26 mouse cellular contexts compared by ENCODE assay signal in genomic region chr7:78909026-78909425, GRCm38 (mm10).
"Had no signal": no experiment of that assay in that cellular context is flagged by ENCODE, and none has a peak within 500 bp of the region (broad histone marks: within the 10 kb centered on the region; RNA-seq: fewer than 3 reads in every experiment).

No protein-coding gene starts in this region.

- H3K27me3 ChIP-seq: heart, embryonic 12.5 days; hindbrain, embryonic 12.5 days; kidney, embryonic 15.5 days; limb, embryonic 12.5 days had no signal

- H3K4me2 ChIP-seq: heart, embryonic 12.5 days; hindbrain, embryonic 12.5 days; hindbrain, embryonic 14.5 days; kidney, embryonic 15.5 days; limb, embryonic 12.5 days; liver, embryonic 11.5 days had no signal

- DNase-seq: gastrocnemius, postnatal 14 days; gastrocnemius, postnatal 36 days; heart, adult 11 months; heart, adult 2 months; heart, postnatal 10 days; heart, postnatal 4 days; kidney, adult 11 months; kidney, adult 2 months; kidney, adult 9 months; kidney, postnatal 14 days; kidney, postnatal 36 days; liver had no signal

- H3K9me3 ChIP-seq: heart, embryonic 10.5 days; heart, embryonic 12.5 days; hindbrain, embryonic 10.5 days; hindbrain, embryonic 12.5 days; kidney, embryonic 15.5 days; limb, embryonic 10.5 days; limb, embryonic 12.5 days had no signal

- H3K4me3 ChIP-seq: heart, adult 2 months; heart, embryonic 10.5 days; heart, embryonic 12.5 days; hindbrain, embryonic 10.5 days; hindbrain, embryonic 12.5 days; kidney, embryonic 15.5 days; layer of hippocampus, adult 2 months; left cerebral cortex, adult 2 months; limb, embryonic 10.5 days; limb, embryonic 12.5 days had no signal

- ATAC-seq: hindbrain, embryonic 16.5 days; intestine, embryonic 16.5 days had no signal

- H3K9ac ChIP-seq: heart, embryonic 12.5 days; hindbrain, embryonic 12.5 days; hindbrain, embryonic 14.5 days; kidney, embryonic 15.5 days; limb, embryonic 12.5 days had no signal

- H3K27ac ChIP-seq: heart, adult 2 months; heart, embryonic 10.5 days; hindbrain, embryonic 10.5 days; hindbrain, embryonic 12.5 days; hindbrain, embryonic 14.5 days; kidney, embryonic 15.5 days; kidney, postnatal 0 days; layer of hippocampus, adult 2 months; left cerebral cortex, adult 2 months; limb, embryonic 10.5 days; limb, embryonic 12.5 days had no signal
